12 mouse cellular contexts compared by ENCODE assay signal in the genomic region with DNA sequence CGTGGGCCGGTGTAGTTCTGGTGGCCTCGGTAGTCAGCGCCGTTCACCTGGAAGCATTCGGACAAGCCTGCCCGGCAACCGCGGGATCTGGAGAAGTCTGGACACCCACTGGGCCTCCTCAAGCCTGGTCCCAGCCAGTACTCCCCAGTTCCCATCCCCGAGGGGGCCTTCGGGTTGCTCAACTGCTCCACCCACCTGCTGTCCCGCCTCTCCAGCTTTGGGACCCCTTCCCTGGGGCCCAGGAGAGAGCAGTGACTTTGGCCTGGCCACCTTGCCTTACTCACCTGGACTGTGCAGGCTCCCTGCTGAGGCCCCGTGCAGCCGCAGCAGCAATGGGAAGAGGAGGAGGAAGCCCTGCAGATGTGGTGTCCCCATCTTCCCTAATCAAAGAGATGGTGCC. TPM values are rescaled to one million over a fixed set of nuclear protein-coding genes. Genes with fewer than 3 reads are reported as not detected.
DNase-seq lines count a peak whose midpoint lies in the region; ATAC-seq and TF ChIP-seq lines count a peak whose summit lies in the region.
"Had no signal": no experiment of that assay in that cellular context is flagged by ENCODE, and none has a peak within 500 bp of the region (broad histone marks: within the 10 kb centered on the region; RNA-seq: fewer than 3 reads in every experiment).

No protein-coding gene starts in this region.

- H3K36me3 ChIP-seq in heart, embryonic 12.5 days, result no peaks in the 10 kb centered on the region
- H3K36me3 ChIP-seq in embryonic facial prominence, embryonic 11.5 days (replicated peaks; ENCODE audit: control insufficient read depth, insufficient read depth, low read depth, low read length), result no peaks in the 10 kb centered on the region
- H3K36me3 ChIP-seq in hindbrain, postnatal 0 days (ENCODE audit: insufficient read depth, low read length), result no peaks in the 10 kb centered on the region

- H3K4me2 ChIP-seq in heart, embryonic 12.5 days, result peak overlapping the region; percentile 67
- H3K4me2 ChIP-seq in embryonic facial prominence, embryonic 11.5 days (ENCODE audit: low read depth, low read length), result no peak overlapping the region
- H3K4me2 ChIP-seq in hindbrain, postnatal 0 days (ENCODE audit: low read depth, low read length), result peak overlapping the region; percentile 65

- no peak for DNase-seq in heart, adult 9 months (ENCODE audit: low spot score in 2 of 2)
- DNase-seq in embryonic facial prominence, embryonic 11.5 days (ENCODE audit: low spot score), result no peak
- no peak for DNase-seq in hindbrain, postnatal 0 days (ENCODE audit: low spot score)
- peak; percentile 25 for DNase-seq in naive thymus-derived CD4-positive, alpha-beta T cell, adult 2 months (ENCODE audit: low read depth)
- no peak for DNase-seq in MN1 (ENCODE audit: low spot score)
- no peak for DNase-seq in gastrocnemius, postnatal 10 days
- DNase-seq: kidney, postnatal 14 days; right cerebral cortex, postnatal 25 days had no signal

- no peak for ATAC-seq in heart, embryonic 12.5 days (ENCODE audit: insufficient number of reproducible peaks, low FRiP score)
- ATAC-seq in embryonic facial prominence, embryonic 11.5 days (replicated peaks; ENCODE audit: insufficient number of reproducible peaks, low FRiP score, low TSS enrichment, low read depth), result no peak
- ATAC-seq in hindbrain, postnatal 0 days, result no peak
- ATAC-seq in CD4-positive, CD25-positive, alpha-beta regulatory T cell, adult 4 months, result no peak

- 2% methylated on average over 14 of the region's 14 CpGs for WGBS in heart, embryonic 12.5 days
- 4% methylated on average over 14 of the region's 14 CpGs for WGBS in embryonic facial prominence, embryonic 11.5 days
- 3% methylated on average over 14 of the region's 14 CpGs for WGBS in hindbrain, postnatal 0 days

- no peak for TF ChIP-seq CTCF in hindbrain, postnatal 0 days (IDR thresholded peaks at IDR 0.05; ENCODE audit: low read depth)

- H3K27ac ChIP-seq in heart, embryonic 12.5 days (ENCODE audit: poor library complexity, severe bottlenecking), result no peak overlapping the region
- no peak overlapping the region for H3K27ac ChIP-seq in embryonic facial prominence, embryonic 11.5 days (replicated peaks; ENCODE audit: low read depth, low read length)
- no peak overlapping the region for H3K27ac ChIP-seq in hindbrain, postnatal 0 days

- H3K4me1 ChIP-seq in heart, embryonic 12.5 days (replicated peaks), result peaks cover 35% of the 10 kb centered on the region
- peaks cover 10% of the 10 kb centered on the region for H3K4me1 ChIP-seq in embryonic facial prominence, embryonic 11.5 days (ENCODE audit: control insufficient read depth, insufficient read depth, low read length)
- peaks cover 22% of the 10 kb centered on the region; the same call in 1 of the 2 replicates for H3K4me1 ChIP-seq in hindbrain, postnatal 0 days (ENCODE audit: insufficient read depth, low read length)

- H3K4me3 ChIP-seq in heart, embryonic 12.5 days, result peak overlapping the region; percentile 39; the same call in 1 of the 2 replicates
- peak overlapping the region; percentile 28 for H3K4me3 ChIP-seq in embryonic facial prominence, embryonic 11.5 days (ENCODE audit: low read depth, low read length)
- peak overlapping the region; percentile 40; the same call in 1 of the 2 replicates for H3K4me3 ChIP-seq in hindbrain, postnatal 0 days (ENCODE audit: low read length)
- H3K4me3 ChIP-seq: erythroblast, embryonic 14.5 days had no signal

- H3K27me3 ChIP-seq in heart, embryonic 12.5 days (replicated peaks), result peaks cover 84% of the 10 kb centered on the region
- peaks cover 73% of the 10 kb centered on the region for H3K27me3 ChIP-seq in embryonic facial prominence, embryonic 11.5 days (ENCODE audit: control insufficient read depth, insufficient read depth, low read length)
- peaks cover 48% of the 10 kb centered on the region for H3K27me3 ChIP-seq in hindbrain, postnatal 0 days (ENCODE audit: insufficient read depth, low read length)

- H3K9ac ChIP-seq in heart, embryonic 12.5 days, result no peak overlapping the region
- no peak overlapping the region for H3K9ac ChIP-seq in embryonic facial prominence, embryonic 11.5 days (replicated peaks; ENCODE audit: low read length)
- H3K9ac ChIP-seq in hindbrain, postnatal 0 days (replicated peaks; ENCODE audit: low read length), result no peak overlapping the region

- no peaks in the 10 kb centered on the region for H3K9me3 ChIP-seq in heart, embryonic 12.5 days (replicated peaks)
- no peaks in the 10 kb centered on the region for H3K9me3 ChIP-seq in embryonic facial prominence, embryonic 11.5 days (replicated peaks; ENCODE audit: control insufficient read depth, low read length)
- no peaks in the 10 kb centered on the region for H3K9me3 ChIP-seq in hindbrain, postnatal 0 days (ENCODE audit: low read length)

RNA-seq across cellular contexts. Expression of gene Kremen2, which starts 1.0 kb away (rescaled TPM):
- polyA plus RNA-seq in heart, embryonic 12.5 days (2016; fragmentation: Nextera tagmentation; extraction: Ambion mirVana), result 0.17 and 0.33 TPM in 2 replicates
- polyA plus RNA-seq in embryonic facial prominence, embryonic 11.5 days (2014; fragmentation: Nextera tagmentation; extraction: Ambion mirVana), result 8.1 and 11.7 TPM in 2 replicates
- total RNA-seq in hindbrain, postnatal 0 days (2014; rRNA removed), result 1.2 and 2.0 TPM in 2 replicates
- 1.1 and 1.4 TPM in 2 replicates for polyA plus RNA-seq in hindbrain, postnatal 0 days (2015; fragmentation: Nextera tagmentation; extraction: Ambion mirVana)
- polyA plus RNA-seq in CD4-positive, CD25-positive, alpha-beta regulatory T cell, adult 4 months (2017; shearing (Covaris generic)), result 1 to 10 TPM; 1.8 to 2.4 TPM
- not detected for total RNA-seq in gastrocnemius, postnatal 10 days (2021)
- polyA plus RNA-seq: erythroblast, embryonic 14.5 days; liver, embryonic 16.5 days had no signal

RNA-seq across cellular contexts. Expression of gene Paqr4, which starts 4.0 kb away (rescaled TPM):
- 10.3 and 11.2 TPM in 2 replicates for polyA plus RNA-seq in heart, embryonic 12.5 days (2016; fragmentation: Nextera tagmentation; extraction: Ambion mirVana)
- polyA plus RNA-seq in embryonic facial prominence, embryonic 11.5 days (2014; fragmentation: Nextera tagmentation; extraction: Ambion mirVana), result 11.8 and 12.1 TPM in 2 replicates
- 102 and 120 TPM in 2 replicates for total RNA-seq in hindbrain, postnatal 0 days (2014; rRNA removed)
- 69.4 and 72.1 TPM in 2 replicates for polyA plus RNA-seq in hindbrain, postnatal 0 days (2015; fragmentation: Nextera tagmentation; extraction: Ambion mirVana)
- 1 to 10 TPM; 2.0 to 2.5 TPM for polyA plus RNA-seq in CD4-positive, CD25-positive, alpha-beta regulatory T cell, adult 4 months (2017; shearing (Covaris generic))
- 1 to 10 TPM; 7.6 to 9.4 TPM for total RNA-seq in gastrocnemius, postnatal 10 days (2021)

RNA-seq across cellular contexts. Expression of gene Pkmyt1, which starts 18.5 kb away (rescaled TPM):
- 32.4 and 32.7 TPM in 2 replicates for polyA plus RNA-seq in heart, embryonic 12.5 days (2016; fragmentation: Nextera tagmentation; extraction: Ambion mirVana)
- polyA plus RNA-seq in embryonic facial prominence, embryonic 11.5 days (2014; fragmentation: Nextera tagmentation; extraction: Ambion mirVana), result 29.5 and 37.3 TPM in 2 replicates
- total RNA-seq in hindbrain, postnatal 0 days (2014; rRNA removed), result 27.1 and 27.8 TPM in 2 replicates
- 19.5 and 20.1 TPM in 2 replicates for polyA plus RNA-seq in hindbrain, postnatal 0 days (2015; fragmentation: Nextera tagmentation; extraction: Ambion mirVana)
- 10 to 100 TPM; 10.5 to 13.7 TPM for polyA plus RNA-seq in CD4-positive, CD25-positive, alpha-beta regulatory T cell, adult 4 months (2017; shearing (Covaris generic))
- 1 to 10 TPM; 4.7 to 5.6 TPM for total RNA-seq in gastrocnemius, postnatal 10 days (2021)

RNA-seq across cellular contexts. Expression of gene 1520401A03Rik, which starts 22.1 kb away (rescaled TPM):
- 0.18 TPM in 1 of 2 replicates, not detected in the other for polyA plus RNA-seq in heart, embryonic 12.5 days (2016; fragmentation: Nextera tagmentation; extraction: Ambion mirVana)
- polyA plus RNA-seq in embryonic facial prominence, embryonic 11.5 days (2014; fragmentation: Nextera tagmentation; extraction: Ambion mirVana), result 0.20 and 0.22 TPM in 2 replicates
- total RNA-seq in hindbrain, postnatal 0 days (2014; rRNA removed), result not detected in 2 replicates
- 0.19 and 0.26 TPM in 2 replicates for polyA plus RNA-seq in hindbrain, postnatal 0 days (2015; fragmentation: Nextera tagmentation; extraction: Ambion mirVana)
- under 1 TPM; 0.20 to 0.30 TPM for polyA plus RNA-seq in CD4-positive, CD25-positive, alpha-beta regulatory T cell, adult 4 months (2017; shearing (Covaris generic))
- under 1 TPM; 0.12 to 0.23 TPM for total RNA-seq in gastrocnemius, postnatal 10 days (2021)

RNA-seq across cellular contexts. Expression of gene Flywch1, which starts 26.8 kb away (rescaled TPM):
- 64.1 and 67.5 TPM in 2 replicates for polyA plus RNA-seq in heart, embryonic 12.5 days (2016; fragmentation: Nextera tagmentation; extraction: Ambion mirVana)
- 88.3 and 103 TPM in 2 replicates for polyA plus RNA-seq in embryonic facial prominence, embryonic 11.5 days (2014; fragmentation: Nextera tagmentation; extraction: Ambion mirVana)
- 230 and 258 TPM in 2 replicates for total RNA-seq in hindbrain, postnatal 0 days (2014; rRNA removed)
- 165 and 183 TPM in 2 replicates for polyA plus RNA-seq in hindbrain, postnatal 0 days (2015; fragmentation: Nextera tagmentation; extraction: Ambion mirVana)
- 10 to 100 TPM; 15.1 to 21.4 TPM for polyA plus RNA-seq in CD4-positive, CD25-positive, alpha-beta regulatory T cell, adult 4 months (2017; shearing (Covaris generic))
- 10 to 100 TPM; 39.0 to 39.5 TPM for total RNA-seq in gastrocnemius, postnatal 10 days (2021)
